Mouse (Mus musculus) C2C12 (cell line): ENCODE measurements around the gene Tcf25.

Source experiments
- CEBPB ChIP-seq: IDR thresholded peaks from one replicate; pipeline ENCODE4 v1.6.1; 2011; ENCODE audit warnings: low read depth, mild to moderate bottlenecking, control low read depth, moderate library complexity
- CTCF ChIP-seq: IDR thresholded peaks from one replicate; pipeline ENCODE4 v1.5.1; 2011; ENCODE audit not compliant: control insufficient read depth, insufficient read depth, insufficient read length
- MAX ChIP-seq: IDR thresholded peaks from one replicate; pipeline ENCODE4 v1.6.1; 2011; ENCODE audit warnings: mild to moderate bottlenecking, control low read depth
- MYOD1 ChIP-seq: IDR thresholded peaks from one replicate; pipeline ENCODE4 v1.6.1; 2011; ENCODE audit warnings: low read depth; ENCODE audit not compliant: control insufficient read depth, insufficient read length
- USF1 ChIP-seq: IDR thresholded peaks from one replicate; pipeline ENCODE4 v1.6.1; 2011; ENCODE audit warnings: low read depth, mild to moderate bottlenecking, control low read depth, moderate library complexity

DNA sequence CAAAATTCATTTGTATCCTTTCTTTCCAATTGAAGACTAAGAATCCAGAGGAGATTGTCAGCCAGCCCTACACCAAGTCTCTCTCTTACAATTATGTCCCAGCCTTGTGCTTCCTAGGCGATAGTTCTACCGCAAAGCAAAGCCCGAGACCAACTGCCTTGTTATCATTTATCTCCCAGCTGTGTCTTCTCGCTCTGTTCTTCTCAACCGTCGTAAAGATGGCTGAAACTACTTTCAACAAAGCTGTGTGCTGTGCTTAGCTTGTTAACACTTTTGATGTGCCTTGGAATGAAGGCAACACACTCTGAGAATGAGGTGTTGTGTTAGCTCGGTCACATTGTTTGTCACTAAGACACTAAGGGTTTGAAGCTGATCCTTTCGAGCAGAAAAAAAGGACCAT is 41.7 kb upstream of the Tcf25 start:
- no peak for TF ChIP-seq CTCF
- no peak for TF ChIP-seq CEBPB
- no peak for TF ChIP-seq MAX
- TF ChIP-seq MYOD1, result no peak
- no peak for TF ChIP-seq USF1
